Mouse (Mus musculus): Measurements from ENCODE around the gene Atp6v0b.

- TF ChIP-seq CTCF (IDR thresholded peaks at IDR 0.05; ENCODE audit: borderline replicate concordance, insufficient read depth, low read length): no peak
- TF ChIP-seq POLR2A (IDR thresholded peaks at IDR 0.05; ENCODE audit: low read depth, low read length): no peak
Observed at GRCm38 (mm10) chr4:117904761-117905160, 17.6 kb upstream of the Atp6v0b start.

Data from embryonic fibroblast, embryonic 13.5 days (primary cell).